Mouse (Mus musculus) G1E-ER4 (cell line): ENCODE data around the gene Hmbs. TPM values are rescaled to one million over a fixed set of nuclear protein-coding genes. Genes with fewer than 3 reads are reported as not detected.

Experiments
- GATA1 ChIP-seq: IDR thresholded peaks from one replicate; pipeline ENCODE4 v1.8.0; 2012; ENCODE audit warnings: low read length, inconsistent platforms
- polyA plus RNA-seq: library from polyadenylated mRNA; stranded (reverse); fragments of >175 nt; gene quantifications from 2 replicates; pipeline ENCODE4 v1.2.3, GENCODE M21; 2012

Hmbs gene
- polyA plus RNA-seq, 1 experiment = 142 TPM

DNA sequence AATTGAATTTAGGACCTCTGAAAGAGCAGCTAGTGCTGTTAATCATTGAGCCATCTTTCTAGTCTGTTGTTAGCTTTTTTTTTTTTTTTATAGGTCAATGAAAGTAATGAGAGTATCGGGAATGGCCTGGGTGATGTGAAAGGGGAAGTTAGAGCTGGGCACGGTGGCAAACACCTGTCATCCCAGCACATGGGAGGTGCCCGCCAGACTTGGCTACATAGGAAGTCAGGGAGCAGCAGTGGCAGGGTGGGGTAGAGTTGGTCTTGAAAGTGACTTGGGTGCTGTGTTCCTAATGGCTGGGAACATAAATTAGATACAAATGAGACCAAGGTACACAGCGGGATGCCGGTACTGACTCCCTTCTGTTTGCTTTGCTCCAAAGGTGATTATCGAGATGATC is 13.3 kb downstream of the Hmbs start:
- TF ChIP-seq GATA1 = no peak

DNA sequence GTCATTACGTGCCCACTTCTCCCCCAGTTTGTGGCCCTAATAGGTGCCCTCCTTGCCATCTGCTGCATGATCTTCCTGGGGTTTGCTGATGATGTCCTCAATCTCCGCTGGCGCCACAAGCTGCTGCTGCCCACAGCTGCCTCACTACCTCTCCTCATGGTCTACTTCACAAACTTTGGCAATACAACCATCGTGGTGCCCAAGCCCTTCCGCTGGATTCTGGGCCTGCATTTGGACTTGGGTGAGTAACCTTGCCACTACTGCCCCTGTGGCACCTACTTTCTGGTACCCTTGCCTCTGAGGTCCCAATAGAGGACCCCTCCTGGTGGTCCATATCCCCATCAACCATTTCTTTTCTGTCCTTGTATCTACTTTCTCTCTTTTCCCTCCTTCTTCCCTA is 16.1 kb downstream of the Hmbs start:
- TF ChIP-seq GATA1 = no peak

DNA sequence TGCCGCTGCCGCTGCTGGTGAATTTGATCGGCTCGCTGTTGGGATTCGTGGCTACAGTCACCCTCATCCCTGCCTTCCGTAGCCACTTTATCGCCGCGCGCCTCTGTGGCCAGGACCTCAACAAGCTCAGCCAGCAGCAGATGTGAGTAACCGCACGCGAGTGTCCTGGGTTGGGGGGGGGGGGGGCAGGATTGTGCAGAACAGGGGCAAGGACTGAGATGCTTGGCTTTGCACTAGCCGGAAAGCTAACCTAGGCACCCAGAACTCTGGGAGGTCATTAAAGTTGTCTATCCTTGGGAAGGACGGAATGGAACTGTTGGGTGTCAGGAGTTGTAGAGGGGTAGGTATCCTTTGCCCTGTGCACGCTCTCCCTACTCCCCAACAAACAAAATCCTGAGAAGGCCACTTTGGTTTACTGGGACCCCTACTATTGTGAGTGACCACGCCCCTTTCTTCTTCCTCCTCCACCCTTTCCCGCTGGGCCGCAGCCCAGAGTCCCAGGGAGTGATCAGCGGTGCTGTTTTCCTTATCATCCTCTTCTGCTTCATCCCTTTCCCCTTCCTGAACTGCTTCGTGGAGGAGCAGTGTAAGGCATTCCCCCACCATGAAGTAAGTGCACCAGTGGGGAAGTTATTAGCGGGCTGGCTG is 16.8 kb downstream of the Hmbs start:
- no peak for TF ChIP-seq GATA1

DNA sequence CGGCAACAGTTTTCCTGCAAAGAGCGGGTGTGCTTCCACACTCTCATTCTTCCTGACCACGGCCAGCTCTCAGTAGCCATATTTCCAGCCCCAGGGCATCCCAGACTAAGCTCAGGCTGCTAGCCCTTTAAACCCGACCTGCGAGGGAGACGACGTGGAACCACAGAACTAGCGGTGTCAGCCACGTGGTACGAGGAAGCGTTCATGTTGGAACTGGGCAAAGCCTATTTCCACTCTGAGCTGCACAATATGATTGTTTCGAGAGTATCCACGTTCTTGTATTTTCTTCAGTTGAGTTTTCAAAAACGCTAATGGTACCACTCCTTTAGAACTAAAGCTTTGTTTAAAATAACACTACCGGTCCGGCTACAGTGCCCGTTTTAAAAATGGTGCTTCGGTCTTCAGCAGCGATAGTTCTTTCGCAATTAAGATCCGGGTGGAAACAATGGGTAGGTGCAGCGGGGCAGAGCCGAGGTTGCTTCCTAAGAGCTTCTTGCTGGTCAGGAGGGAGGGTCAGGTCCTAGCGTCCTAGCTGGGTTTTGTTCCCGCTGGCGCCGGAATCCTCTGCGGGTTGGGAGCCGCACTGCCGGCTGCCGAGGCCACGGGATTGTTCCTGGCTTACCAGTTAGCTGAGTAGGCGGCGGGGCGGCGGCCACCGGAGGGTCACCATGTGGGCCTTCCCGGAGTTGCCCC is 17.5 kb downstream of the Hmbs start:
- no peak for TF ChIP-seq GATA1

DNA sequence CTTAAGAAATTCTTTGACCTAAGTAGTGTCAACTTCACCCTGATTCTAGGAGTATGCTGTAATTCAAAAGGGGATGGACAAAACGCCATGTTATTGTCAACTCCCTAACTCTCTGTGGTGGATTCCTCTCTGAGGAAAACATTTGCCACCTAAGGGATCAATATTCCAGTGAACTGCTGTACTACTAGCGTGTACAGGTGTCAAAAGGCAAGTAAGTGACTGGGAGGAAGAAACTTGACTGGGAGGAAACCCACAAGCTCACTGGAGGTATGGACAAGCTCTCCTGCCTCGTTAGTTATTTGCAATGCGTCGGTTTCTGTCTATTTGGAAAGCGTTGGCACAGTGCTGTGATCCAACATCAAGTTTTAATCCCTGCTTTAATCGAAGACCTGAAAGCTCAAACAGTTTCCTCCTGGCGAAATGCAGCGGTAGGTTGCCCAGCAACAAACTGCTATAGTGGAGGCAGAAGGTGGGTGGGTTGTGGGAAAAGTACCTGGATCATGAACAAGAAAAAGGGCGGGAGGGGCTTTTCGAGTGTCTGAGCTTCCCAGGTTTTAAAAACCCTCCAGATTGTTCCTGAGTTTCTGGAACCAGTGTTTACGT is 18.2 kb downstream of the Hmbs start, which contains the start of gene Dpagt1:
Dpagt1 (plus strand) TSS at position 252 of the 603 bp plus-strand sequence.
- no peak for TF ChIP-seq GATA1

DNA sequence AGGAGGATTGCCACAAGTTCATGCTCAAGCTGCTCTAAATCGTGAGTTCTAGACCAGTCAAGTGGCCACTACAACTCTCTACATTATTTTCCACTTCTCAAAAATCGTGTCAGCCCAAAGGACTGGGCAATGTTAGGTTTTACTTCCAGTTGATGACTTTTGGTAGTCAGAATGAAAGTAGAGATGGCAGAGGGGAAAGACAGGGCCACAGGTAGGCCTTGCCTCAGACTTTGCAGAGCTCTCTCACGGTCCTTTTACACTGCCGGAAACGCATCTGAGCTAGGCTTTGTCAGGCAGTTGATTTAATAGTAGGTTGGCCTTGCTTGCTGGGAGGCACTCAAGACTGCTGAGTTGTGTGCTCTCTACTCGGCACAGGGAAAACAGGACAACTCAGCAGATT is 19.9 kb downstream of the Hmbs start:
- no peak for TF ChIP-seq GATA1

DNA sequence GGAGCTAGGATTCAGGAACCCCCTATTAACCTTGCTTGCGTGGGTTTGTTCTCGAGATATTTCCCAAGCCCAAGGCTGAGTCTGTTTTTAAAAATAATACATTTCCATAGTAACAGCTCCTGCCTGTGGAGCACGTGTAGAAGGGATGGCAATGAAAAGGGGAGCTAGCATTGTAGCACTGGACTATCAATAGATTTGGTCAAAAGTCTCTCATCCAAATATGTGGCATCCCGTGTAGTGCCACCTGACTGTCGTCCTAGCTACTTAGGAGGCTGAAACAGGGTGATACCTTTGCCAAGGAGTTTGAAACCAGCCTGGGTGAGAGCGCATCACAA is 23.3 kb downstream of the Hmbs start:
- TF ChIP-seq GATA1 = no peak

DNA sequence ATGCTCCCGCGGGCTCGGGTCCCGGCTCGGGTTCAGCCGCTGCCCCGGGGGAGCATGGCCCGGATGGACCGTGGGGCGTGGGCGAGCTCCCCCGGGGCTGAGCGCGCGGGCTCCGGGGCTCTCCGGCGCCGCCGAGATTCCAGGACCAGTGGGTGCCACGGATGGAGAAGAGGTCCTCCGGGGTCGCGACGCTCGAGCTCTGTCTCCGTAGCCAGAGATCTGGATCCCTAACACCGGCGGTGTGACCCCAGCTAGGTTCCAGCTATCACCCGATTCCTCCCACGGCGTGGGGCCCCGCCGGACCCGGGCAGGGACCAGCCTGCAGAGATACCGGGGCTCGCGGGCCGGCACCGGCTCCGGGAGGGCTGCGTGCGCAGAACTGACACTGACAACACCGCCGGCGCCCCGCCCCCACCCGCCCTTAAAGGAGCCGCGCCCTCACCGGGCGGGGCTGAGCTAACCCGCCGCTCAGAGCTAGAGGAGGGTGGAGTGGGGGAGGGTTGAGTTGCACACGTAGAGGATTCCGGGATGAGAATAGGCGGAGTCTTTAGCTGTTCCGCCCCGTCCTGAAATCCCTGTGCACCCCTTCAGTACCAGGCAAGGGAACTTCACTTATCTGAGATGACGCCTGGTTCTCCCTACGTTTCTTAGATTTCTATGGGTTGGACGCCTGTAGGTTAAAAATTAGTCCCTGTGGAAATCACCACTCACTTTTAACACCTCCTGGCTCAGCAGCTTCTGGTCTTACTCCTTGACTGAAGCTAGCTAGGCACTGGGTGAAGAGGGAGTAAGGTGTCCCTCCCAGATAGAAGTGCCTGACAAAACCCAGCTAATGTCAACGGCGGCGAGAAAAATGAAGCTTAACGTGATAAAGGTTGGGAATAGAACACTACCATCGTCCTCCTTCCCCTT is 23.9 kb downstream of the Hmbs start, which contains the start of gene C2cd2l:
C2cd2l (minus strand) TSS at position 399 of the 912 bp plus-strand sequence.
- TF ChIP-seq GATA1 = no peak

DNA sequence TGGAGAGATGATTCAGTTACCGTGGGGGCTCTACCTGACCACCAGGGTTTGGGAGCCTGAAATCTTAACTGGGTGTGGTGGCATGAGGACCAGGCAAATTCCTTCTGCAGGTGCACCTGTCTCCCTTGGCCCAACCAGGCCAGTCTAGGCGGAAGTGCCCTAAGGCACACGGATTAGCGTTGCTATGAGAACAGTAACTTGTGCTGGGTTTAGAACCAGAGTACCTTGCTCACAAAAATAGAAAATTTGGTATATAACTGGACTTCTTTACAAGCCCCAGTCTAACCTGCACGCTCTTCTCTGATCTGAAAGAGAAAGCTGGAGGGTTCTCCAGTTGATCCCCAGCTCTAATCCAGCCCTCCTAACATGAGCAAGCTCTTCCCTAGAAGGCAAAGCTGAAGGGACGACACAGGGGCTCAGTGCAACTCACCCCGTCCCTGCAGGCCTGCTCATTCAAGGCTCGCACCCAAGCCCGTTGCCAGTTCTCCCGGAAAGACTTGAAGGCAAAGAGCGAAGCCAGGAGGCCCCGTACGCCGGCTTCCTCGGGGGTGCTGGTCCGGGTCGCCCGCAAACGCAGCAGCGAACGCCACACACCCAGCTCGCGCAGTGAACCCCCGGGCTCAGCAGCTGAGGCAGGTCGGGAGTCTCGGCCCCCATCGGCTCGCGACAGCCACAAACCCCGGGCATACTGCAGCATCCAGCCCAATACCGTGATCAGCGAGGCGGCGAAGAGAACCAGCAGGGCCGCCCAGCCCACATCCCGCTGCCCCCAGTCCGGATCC is 24.7 kb downstream of the Hmbs start:
- TF ChIP-seq GATA1 = no peak

DNA sequence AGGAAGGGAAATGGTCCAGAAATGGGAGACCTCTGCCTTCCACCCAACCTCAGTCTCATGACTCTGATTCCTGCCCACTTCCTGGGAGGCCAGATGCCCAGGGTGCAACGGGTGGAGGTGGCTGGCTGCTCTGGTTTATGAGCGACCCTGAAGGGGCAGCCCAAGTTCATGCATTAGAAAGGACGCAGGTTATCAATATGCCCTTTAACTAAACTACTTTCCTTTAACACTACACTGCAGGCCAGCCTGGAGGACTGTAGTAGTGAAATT is 25.3 kb downstream of the Hmbs start:
- TF ChIP-seq GATA1 = no peak

DNA sequence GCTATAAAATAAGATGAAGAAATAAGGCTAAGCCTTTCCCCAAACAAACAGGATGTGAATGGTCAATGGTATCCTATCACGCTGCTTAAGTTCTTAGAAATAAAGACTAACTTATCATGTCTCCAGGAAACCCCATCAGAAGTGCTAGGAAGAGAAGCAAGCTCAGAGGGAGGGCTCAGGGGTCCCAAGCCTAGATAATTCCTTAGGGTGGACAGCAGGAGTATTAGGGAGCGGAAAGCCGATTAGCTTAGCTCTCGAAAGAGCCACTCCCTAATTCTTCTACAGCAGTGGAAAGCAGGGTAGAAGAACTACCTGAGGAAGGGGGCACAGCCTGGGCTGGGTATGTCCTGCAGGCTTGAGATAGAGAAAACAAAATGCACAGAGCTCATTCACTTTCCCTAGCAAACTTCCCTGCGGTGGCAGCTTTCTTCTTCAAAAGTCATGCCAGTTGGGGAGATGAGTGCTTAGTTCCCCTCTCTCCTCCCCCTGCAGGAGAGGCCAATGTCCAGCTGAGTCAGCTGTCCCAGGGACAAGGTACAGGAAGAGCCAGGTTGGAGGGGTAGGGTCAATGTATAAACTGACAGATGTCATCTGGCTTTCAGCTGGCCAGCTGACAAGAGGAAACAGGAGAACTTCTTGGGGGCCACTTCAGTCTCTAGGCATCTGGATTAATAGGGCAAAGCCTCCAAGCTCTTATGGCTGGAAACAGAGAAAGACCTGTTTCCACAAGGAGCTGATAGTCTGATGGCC is 25.8 kb downstream of the Hmbs start:
- no peak for TF ChIP-seq GATA1

DNA sequence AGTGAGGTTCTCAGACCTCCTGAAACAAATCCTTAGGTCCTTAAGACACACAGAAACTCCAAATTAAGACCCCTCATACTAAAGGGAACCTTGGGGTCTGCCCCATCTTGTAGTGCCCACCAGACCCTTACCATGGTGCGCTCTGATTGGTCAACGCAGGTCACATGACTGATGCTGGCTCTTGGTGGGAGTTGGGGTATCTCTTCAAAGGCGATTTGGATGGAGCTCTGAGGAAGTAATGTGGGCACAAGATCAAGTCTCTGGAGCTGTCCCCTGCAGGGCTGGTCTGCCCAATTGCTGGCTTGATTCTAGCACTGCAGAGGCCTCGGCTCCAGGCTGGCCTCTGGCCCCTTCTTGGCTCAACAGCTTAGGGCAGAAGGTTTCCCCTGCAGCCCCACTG is 26.6 kb downstream of the Hmbs start:
- no peak for TF ChIP-seq GATA1

DNA sequence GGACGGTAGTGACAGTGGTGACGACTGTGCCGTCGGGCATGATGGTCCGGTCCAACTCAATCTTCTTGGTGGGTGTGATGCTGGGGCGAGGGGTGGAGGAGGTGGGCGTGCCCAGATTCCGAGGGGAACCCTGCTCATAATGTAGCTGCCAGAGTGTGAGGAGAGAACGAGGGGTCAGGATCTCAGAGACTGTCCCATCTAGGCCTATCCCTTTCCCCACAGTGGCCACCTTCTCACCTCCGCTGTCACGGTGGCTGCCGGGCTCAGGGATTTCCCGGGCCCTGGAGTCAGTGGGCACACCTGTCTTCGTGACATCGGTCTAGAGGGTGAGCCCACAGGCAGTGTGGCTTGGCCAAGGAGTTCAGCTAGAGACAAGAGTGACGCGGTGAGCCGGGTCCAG is 29.1 kb downstream of the Hmbs start:
- no peak for TF ChIP-seq GATA1

DNA sequence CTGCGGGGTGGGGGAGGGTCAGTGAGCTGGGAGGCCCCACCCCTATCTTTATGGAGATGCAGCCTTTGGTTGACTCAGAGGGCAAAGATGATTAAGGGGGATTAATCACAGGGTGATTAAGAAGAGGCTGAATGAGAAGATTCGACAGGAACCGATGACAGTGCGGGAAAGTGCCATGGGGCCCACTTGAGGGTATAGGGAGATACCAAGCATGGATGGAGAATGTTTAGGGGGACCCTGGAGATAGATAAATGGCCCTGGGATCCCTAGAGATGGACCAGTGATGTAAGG is 29.8 kb downstream of the Hmbs start:
- TF ChIP-seq GATA1 = no peak
